Mouse (Mus musculus): ENCODE measurements around the gene Gadd45a.

- TF ChIP-seq POLR2A (IDR thresholded peaks at IDR 0.05; ENCODE audit: insufficient read depth, low read length) = no peak
- no peak for TF ChIP-seq CTCF (IDR thresholded peaks at IDR 0.05; ENCODE audit: low read depth, low read length)
- no peak for TF ChIP-seq EP300 (IDR thresholded peaks at IDR 0.05; ENCODE audit: insufficient read depth, low read depth, low read length)
These were observed 40.2 kb upstream of the Gadd45a start for GRCm38 (mm10) chr6:67077477-67077876.
